Comparison of ENCODE assay signal across 25 mouse cellular contexts in the genomic region with DNA sequence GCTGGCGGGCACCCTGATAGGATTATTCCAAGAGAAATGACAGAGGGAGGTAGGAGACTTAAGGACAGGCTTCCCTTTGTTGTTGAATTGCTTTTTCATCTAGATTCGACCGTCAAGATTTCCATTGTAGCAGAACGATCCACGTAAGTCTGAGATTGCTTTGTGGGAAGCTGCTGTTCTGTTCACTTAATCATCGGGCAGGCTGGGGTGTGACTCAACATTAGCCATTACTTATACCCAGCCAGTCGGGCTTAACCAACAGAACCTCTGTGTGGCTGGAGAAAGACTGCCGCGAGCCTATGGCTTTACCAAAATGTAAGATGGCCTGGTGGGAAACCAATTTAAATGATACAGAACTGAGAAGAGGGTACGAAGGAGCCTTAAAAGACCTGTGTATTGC.
DNase-seq lines count a peak whose midpoint lies in the region; ATAC-seq lines count a peak whose summit lies in the region.
"Had no signal": no experiment of that assay in that cellular context is flagged by ENCODE, and none has a peak within 500 bp of the region (broad histone marks: within the 10 kb centered on the region; RNA-seq: fewer than 3 reads in every experiment).

No protein-coding gene starts in this region.

- no peak for ATAC-seq in forebrain, embryonic 13.5 days
- ATAC-seq in forebrain, embryonic 11.5 days (replicated peaks; ENCODE audit: low FRiP score) = no peak
- no peak for ATAC-seq in heart, embryonic 16.5 days (replicated peaks; ENCODE audit: extremely low read depth, insufficient read depth, low FRiP score)
- ATAC-seq: forebrain, postnatal 0 days; hindbrain, postnatal 0 days; intestine, embryonic 16.5 days; liver, postnatal 0 days; lung, postnatal 0 days had no signal

- H3K36me3 ChIP-seq in forebrain, embryonic 13.5 days (ENCODE audit: poor library complexity, severe bottlenecking) = no peaks in the 10 kb centered on the region
- H3K36me3 ChIP-seq in forebrain, embryonic 11.5 days (ENCODE audit: control insufficient read depth, insufficient read depth, low read length) = no peaks in the 10 kb centered on the region
- H3K36me3 ChIP-seq in heart, embryonic 16.5 days (ENCODE audit: control insufficient read depth, insufficient read depth) = peaks cover 6% of the 10 kb centered on the region; the same call in 1 of the 2 replicates
- H3K36me3 ChIP-seq: limb, embryonic 12.5 days had no signal

- no peaks in the 10 kb centered on the region for H3K9me3 ChIP-seq in forebrain, embryonic 13.5 days (replicated peaks)
- H3K9me3 ChIP-seq in forebrain, embryonic 11.5 days (ENCODE audit: control insufficient read depth, low read length) = no peaks in the 10 kb centered on the region
- H3K9me3 ChIP-seq in heart, embryonic 16.5 days (replicated peaks; ENCODE audit: control insufficient read depth, low read length) = no peaks in the 10 kb centered on the region
- H3K9me3 ChIP-seq: limb, embryonic 12.5 days; neural tube, embryonic 13.5 days had no signal

- WGBS in forebrain, embryonic 13.5 days = 51% methylated on average over 10 of the region's 10 CpGs
- 55% methylated on average over 10 of the region's 10 CpGs for WGBS in forebrain, embryonic 11.5 days
- WGBS in heart, embryonic 16.5 days = 69% methylated on average over 10 of the region's 10 CpGs

- no peak overlapping the region for H3K4me3 ChIP-seq in forebrain, embryonic 13.5 days
- no peak overlapping the region for H3K4me3 ChIP-seq in forebrain, embryonic 11.5 days (ENCODE audit: low read depth, low read length)
- H3K4me3 ChIP-seq in heart, embryonic 16.5 days (ENCODE audit: low read length) = no peak overlapping the region
- H3K4me3 ChIP-seq: layer of hippocampus, adult 2 months; limb, embryonic 12.5 days; neural tube, embryonic 13.5 days had no signal

- H3K9ac ChIP-seq in forebrain, embryonic 13.5 days = no peak overlapping the region
- no peak overlapping the region for H3K9ac ChIP-seq in forebrain, embryonic 11.5 days (ENCODE audit: low read length)
- H3K9ac ChIP-seq in heart, embryonic 16.5 days (ENCODE audit: low read length) = no peak overlapping the region
- H3K9ac ChIP-seq: forebrain, postnatal 0 days; limb, embryonic 12.5 days; liver, postnatal 0 days; neural tube, embryonic 13.5 days had no signal

- no peak for DNase-seq in forebrain, embryonic 11.5 days (ENCODE audit: low spot score)
- DNase-seq in heart, adult 9 months (ENCODE audit: low spot score in 2 of 2) = no peak
- DNase-seq in 3T3-L1 (ENCODE audit: low read depth, low spot score) = peak; percentile 80
- peak; percentile 49 for DNase-seq in brain, adult 2 months (ENCODE audit: low read depth, low spot score)
- DNase-seq in left cerebral cortex, adult 9 months (ENCODE audit: low spot score in 2 of 2) = no peak
- DNase-seq in right cerebral cortex, adult 18-20 months = no peak
- DNase-seq: adrenal gland, postnatal 14 days; cerebellum, postnatal 10 days; forebrain, postnatal 0 days; heart, postnatal 36 days; kidney, postnatal 25 days; layer of hippocampus, postnatal 36 days; liver, postnatal 0 days; right cerebral cortex, postnatal 4 days; thymus, postnatal 14 days had no signal

- H3K27me3 ChIP-seq in forebrain, embryonic 13.5 days = no peaks in the 10 kb centered on the region
- H3K27me3 ChIP-seq in forebrain, embryonic 11.5 days (ENCODE audit: control insufficient read depth, insufficient read depth, low read length) = no peaks in the 10 kb centered on the region
- no peaks in the 10 kb centered on the region for H3K27me3 ChIP-seq in heart, embryonic 16.5 days (ENCODE audit: control insufficient read depth, insufficient read depth, low read length)
- H3K27me3 ChIP-seq: limb, embryonic 12.5 days; neural tube, embryonic 13.5 days had no signal

- H3K4me1 ChIP-seq in forebrain, embryonic 13.5 days = peaks cover 10% of the 10 kb centered on the region
- H3K4me1 ChIP-seq in forebrain, embryonic 11.5 days (replicated peaks; ENCODE audit: control insufficient read depth, insufficient read depth, low read length) = 0 out of 2 replicates have a peak, but pooled peaks cover 5% of the 10 kb centered on the region
- H3K4me1 ChIP-seq in heart, embryonic 16.5 days (ENCODE audit: control insufficient read depth, insufficient read depth, low read length) = peaks cover 49% of the 10 kb centered on the region

- no peak overlapping the region for H3K4me2 ChIP-seq in forebrain, embryonic 13.5 days
- H3K4me2 ChIP-seq in forebrain, embryonic 11.5 days (ENCODE audit: low read depth, low read length, severe bottlenecking) = no peak overlapping the region
- H3K4me2 ChIP-seq in heart, embryonic 16.5 days (ENCODE audit: low read depth, low read length) = no peak overlapping the region
- H3K4me2 ChIP-seq: limb, embryonic 12.5 days; liver, embryonic 11.5 days; neural tube, embryonic 13.5 days had no signal

- H3K27ac ChIP-seq in forebrain, embryonic 13.5 days = peak overlapping the region; percentile 44; the same call in 1 of the 2 replicates
- no peak overlapping the region for H3K27ac ChIP-seq in forebrain, embryonic 11.5 days (ENCODE audit: low read depth, low read length)
- H3K27ac ChIP-seq in heart, embryonic 16.5 days (ENCODE audit: low read length) = 0 out of 2 replicates have a peak overlapping the region, but pooled peaks have one; percentile 0
- H3K27ac ChIP-seq: hindbrain, postnatal 0 days; layer of hippocampus, adult 2 months; limb, embryonic 12.5 days; macrophage; neural tube, embryonic 13.5 days had no signal

Comparison
In these comparisons a context has a peak if more than half of its experiments do, and no peak if none do; other contexts are left out.
1. DNase-seq: peak in 3T3-L1 (single experiment) and brain, adult 2 months (single experiment); none in forebrain, embryonic 11.5 days (single experiment), heart, adult 9 months (0 of 2), left cerebral cortex, adult 9 months (0 of 2) and right cerebral cortex, adult 18-20 months (single experiment).